ENCODE assay signal across 8 mouse cellular contexts in the genomic region with DNA sequence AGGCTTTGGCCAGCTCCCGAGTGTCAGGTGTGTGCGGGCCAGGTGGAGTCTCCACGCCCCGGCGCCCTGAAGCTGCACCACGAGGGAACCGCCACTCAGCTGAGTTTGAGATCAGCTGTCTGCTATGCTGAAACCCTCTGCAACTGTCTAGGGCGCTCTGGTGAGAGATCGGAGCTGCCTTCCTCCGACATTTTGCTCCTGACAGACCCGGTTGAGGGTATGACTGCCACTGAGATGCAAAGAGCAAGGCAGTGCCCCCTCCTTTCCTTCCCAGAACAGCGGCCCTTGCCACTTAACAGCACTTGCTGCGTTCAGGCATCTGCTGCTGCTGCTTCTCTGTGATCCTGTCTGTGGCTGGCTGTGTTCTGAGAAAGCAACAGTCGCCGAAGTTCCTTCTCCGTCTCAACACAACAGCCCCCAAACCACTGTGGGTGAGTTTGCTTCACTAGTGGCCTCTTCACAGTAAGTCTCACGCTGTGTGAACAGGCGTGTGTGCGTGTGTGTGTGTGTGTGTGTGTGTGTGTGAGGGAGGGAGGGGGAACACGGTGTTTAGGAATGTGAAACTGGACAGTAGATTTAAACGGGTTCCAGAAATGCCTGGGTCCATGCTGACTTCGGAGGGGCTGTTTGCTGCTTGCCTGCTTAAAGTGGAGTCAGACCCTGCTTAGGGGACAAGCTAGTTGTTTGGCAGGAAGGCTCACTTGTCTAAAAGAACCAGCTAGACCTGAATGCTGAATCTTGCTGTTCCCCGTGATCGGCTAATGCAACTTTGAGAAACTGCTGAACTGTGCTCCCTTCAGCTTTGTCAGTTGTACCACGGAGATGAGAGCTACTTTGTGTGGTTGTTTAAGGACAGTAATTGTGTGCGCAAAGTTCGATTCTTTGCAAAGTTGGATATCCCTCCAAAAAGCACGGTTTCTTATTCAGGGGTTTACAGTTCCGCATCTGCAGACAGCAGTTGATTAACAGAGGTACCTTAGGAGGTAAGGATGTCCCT.
A peak's percentile ranks its signal among the peaks of the same experiment; 100 is the strongest.
DNase-seq lines count a peak whose midpoint lies in the region; ATAC-seq lines count a peak whose summit lies in the region.

No protein-coding gene starts in this region.

- 20% methylated on average over 29 of the region's 29 CpGs for WGBS in heart, embryonic 12.5 days
- WGBS in stomach, embryonic 14.5 days = 19% methylated on average over 29 of the region's 29 CpGs

- peak overlapping the region; percentile 53 for H3K4me3 ChIP-seq in heart, embryonic 12.5 days
- peak overlapping the region; percentile 31 for H3K4me3 ChIP-seq in stomach, embryonic 14.5 days (ENCODE audit: low read depth, low read length)

- peaks cover 13% of the 10 kb centered on the region for H3K4me1 ChIP-seq in heart, embryonic 12.5 days (replicated peaks)
- H3K4me1 ChIP-seq in stomach, embryonic 14.5 days (ENCODE audit: control insufficient read depth, insufficient read depth, low read length) = no peaks in the 10 kb centered on the region; the same call in 1 of the 2 replicates

- H3K27ac ChIP-seq in heart, embryonic 12.5 days (ENCODE audit: poor library complexity, severe bottlenecking) = peak overlapping the region; percentile 56
- no peak overlapping the region for H3K27ac ChIP-seq in stomach, embryonic 14.5 days (ENCODE audit: low read length)

- peak overlapping the region; percentile 72 for H3K9ac ChIP-seq in heart, embryonic 12.5 days
- H3K9ac ChIP-seq in stomach, embryonic 14.5 days (replicated peaks; ENCODE audit: low read depth, low read length) = 0 out of 2 replicates have a peak overlapping the region, but pooled peaks have one; percentile 14

- no peaks in the 10 kb centered on the region for H3K36me3 ChIP-seq in heart, embryonic 12.5 days
- no peaks in the 10 kb centered on the region for H3K36me3 ChIP-seq in stomach, embryonic 14.5 days (ENCODE audit: control insufficient read depth, insufficient read depth, low read length)

- H3K9me3 ChIP-seq in heart, embryonic 12.5 days (replicated peaks) = no peaks in the 10 kb centered on the region
- no peaks in the 10 kb centered on the region for H3K9me3 ChIP-seq in stomach, embryonic 14.5 days (ENCODE audit: control insufficient read depth, low read depth, low read length)

- peak overlapping the region; percentile 86 for H3K4me2 ChIP-seq in heart, embryonic 12.5 days
- H3K4me2 ChIP-seq in stomach, embryonic 14.5 days (replicated peaks; ENCODE audit: low read depth, low read length) = peak overlapping the region; percentile 66

- peak; percentile 26 for DNase-seq in urinary bladder, adult 2 months (ENCODE audit: low spot score)
- no peak for DNase-seq in urinary bladder, postnatal 4 days (ENCODE audit: low spot score in 2 of 2)
- DNase-seq in embryo, embryonic 10.5 days (ENCODE audit: low spot score) = peak; percentile 63
- DNase-seq in kidney, adult 8-10 months = peak; percentile 9 to 12
- DNase-seq in layer of hippocampus, postnatal 14 days (ENCODE audit: low spot score in 2 of 2) = no peak

- H3K27me3 ChIP-seq in heart, embryonic 12.5 days (replicated peaks) = no peaks in the 10 kb centered on the region
- no peaks in the 10 kb centered on the region for H3K27me3 ChIP-seq in stomach, embryonic 14.5 days (ENCODE audit: control insufficient read depth, insufficient read depth, low read length)

- peak; percentile 23; the same call in 1 of the 2 replicates for ATAC-seq in heart, embryonic 12.5 days (ENCODE audit: insufficient number of reproducible peaks, low FRiP score)
- ATAC-seq in megakaryocyte progenitor cell, adult 5-6 weeks (replicated peaks; ENCODE audit: poor library complexity) = peak; percentile 59
- peak; percentile 57; the same call in 1 of the 2 replicates for ATAC-seq in stomach, embryonic 14.5 days (ENCODE audit: insufficient number of reproducible peaks, insufficient read depth, low FRiP score, low read depth)

Comparison
In these comparisons a context has a peak if more than half of its experiments do, and no peak if none do; other contexts are left out.
1. DNase-seq: peak in urinary bladder, adult 2 months (single experiment), embryo, embryonic 10.5 days (single experiment) and kidney, adult 8-10 months (2 of 2); none in urinary bladder, postnatal 4 days (0 of 2) and layer of hippocampus, postnatal 14 days (0 of 2).
2. Peak in every context shown above with its lines, with median percentiles within 50 percentile points of each other: ATAC-seq.